Mouse (Mus musculus): ENCODE measurements around the gene Lcn12.

Lcn12 gene

GRCm38 (mm10) chr2:25493476-25493961 lies at the start of gene Lcn12:
Gene Lcn12, minus strand, starts transcription at chr2:25493911.
- DNase-seq (ENCODE audit: low spot score) = no peak

DNA sequence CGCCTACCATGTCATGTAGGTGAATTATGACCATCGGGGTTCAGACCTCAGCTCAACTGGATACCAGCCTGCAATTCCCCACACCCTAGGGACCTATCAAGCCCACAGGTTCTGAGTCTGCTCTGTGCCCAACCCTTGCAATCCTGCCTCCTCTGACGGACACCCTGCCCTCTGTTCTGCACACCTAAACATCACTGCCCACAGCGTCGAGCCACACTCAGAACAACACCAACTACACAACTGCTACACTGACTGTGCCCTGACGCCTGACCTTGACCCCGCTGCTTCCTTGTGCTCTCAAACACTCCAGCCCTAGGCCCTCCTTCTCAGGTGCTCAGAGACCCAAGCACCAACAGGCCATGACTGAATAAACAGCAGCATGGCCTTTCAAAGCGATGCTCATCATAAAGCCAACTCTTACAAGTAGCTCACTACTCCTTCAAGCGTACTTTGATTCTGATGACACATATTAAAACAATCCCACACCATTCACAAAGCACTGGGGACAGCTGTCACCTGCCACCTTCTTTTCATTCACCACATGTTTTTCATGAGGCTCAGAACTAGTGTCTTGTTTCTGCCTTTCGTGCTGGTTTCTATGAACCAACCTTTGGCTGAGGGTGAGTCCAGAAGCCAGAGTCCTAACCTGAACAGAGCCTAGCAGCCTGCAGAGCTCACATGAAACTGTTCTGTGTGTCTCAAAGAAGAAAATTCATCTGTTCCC lies 48.1 kb upstream of the Lcn12 start:
- DNase-seq (ENCODE audit: low spot score) = no peak

DNA sequence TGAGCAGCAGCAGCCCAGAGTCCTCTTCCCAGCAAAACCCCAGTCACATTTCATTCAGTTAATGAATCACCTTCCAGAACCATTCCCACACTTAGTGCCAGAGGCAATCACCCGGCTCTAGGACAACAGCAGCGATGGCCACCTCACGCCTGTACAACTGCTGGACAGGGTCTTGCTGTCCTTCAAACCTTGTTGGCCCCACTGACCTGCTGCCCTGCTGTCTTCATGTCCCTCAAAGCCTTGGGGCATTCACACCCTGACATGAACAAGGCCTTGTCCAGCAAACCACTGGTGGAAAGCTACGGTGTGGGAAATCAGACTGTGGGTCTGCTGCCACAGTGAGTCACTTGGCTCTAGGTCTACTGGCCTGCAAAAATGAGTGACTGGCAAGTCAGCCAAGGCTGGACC lies 46.8 kb upstream of the Lcn12 start:
- DNase-seq (ENCODE audit: low spot score) = no peak

DNA sequence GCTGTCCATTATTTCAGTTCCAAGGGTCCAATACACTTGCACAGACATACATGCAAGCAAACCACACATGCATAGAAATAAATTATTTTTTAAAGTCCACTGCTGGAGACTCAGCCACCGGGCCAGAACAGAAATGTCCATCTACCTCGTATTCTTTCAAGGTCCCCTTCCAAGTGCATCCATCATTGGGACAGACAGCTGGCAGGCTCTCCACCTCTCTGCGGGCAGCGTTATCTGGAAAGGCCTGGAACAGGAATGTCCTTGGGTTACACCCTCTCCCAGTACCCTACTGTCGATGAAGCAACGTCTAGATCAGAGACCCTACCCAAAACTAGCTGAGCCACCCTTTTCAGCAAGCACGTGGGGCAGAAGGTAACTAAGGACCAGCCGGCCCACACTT lies 42.8 kb upstream of the Lcn12 start:
- no peak for DNase-seq (ENCODE audit: low spot score)

DNA sequence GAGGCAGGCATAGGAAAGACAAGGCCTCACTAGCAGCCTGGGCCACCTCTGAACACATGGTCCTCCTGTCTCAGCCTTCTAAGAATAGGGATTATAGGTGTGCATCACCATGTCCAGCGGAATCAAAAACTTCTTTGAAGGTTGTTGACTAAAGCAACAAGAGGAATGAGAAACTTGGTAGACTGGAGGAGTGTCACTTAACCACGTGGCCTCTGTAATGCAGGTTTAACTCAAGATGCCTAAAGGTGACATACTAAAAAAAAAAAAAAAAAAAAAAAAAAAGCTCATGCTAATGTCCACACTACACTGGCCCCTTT lies 41.1 kb upstream of the Lcn12 start:
- DNase-seq (ENCODE audit: low spot score) = no peak

DNA sequence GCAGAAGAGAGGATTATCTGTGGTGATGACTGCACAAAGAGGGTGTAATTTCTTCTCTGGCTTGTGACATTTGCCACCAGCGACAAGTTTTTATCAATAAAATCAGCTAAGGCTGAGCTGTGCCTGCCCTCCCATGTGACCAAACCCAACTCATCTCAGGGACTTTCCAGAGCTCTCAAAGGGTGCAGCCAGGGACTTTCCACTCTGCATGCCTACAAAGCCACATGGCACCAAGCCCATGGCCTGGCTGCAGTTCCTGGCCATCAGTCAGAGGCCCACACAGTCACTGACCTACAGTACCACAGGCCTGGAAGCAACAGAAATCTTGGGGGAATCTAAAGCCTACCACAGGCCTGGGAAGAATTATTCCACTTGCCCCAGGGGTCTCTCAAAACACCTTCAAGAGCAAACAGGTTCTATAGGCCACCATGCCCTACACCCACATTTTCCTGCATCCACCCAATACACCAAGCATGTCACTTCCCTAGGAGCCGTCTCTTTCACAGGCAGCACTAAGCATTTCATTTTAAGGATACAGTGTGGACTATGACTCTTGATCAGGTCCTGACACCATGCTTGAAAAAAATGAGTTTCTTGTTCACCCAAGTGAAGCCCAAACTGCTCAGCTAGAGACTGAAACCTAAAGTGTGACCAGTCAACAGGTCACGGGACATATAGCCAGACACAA lies 40.6 kb upstream of the Lcn12 start:
- no peak for DNase-seq (ENCODE audit: low spot score)

- no peak for DNase-seq (ENCODE audit: low spot score)
These were observed 40.0 kb upstream of the Lcn12 start for GRCm38 (mm10) chr2:25533707-25534106.

DNA sequence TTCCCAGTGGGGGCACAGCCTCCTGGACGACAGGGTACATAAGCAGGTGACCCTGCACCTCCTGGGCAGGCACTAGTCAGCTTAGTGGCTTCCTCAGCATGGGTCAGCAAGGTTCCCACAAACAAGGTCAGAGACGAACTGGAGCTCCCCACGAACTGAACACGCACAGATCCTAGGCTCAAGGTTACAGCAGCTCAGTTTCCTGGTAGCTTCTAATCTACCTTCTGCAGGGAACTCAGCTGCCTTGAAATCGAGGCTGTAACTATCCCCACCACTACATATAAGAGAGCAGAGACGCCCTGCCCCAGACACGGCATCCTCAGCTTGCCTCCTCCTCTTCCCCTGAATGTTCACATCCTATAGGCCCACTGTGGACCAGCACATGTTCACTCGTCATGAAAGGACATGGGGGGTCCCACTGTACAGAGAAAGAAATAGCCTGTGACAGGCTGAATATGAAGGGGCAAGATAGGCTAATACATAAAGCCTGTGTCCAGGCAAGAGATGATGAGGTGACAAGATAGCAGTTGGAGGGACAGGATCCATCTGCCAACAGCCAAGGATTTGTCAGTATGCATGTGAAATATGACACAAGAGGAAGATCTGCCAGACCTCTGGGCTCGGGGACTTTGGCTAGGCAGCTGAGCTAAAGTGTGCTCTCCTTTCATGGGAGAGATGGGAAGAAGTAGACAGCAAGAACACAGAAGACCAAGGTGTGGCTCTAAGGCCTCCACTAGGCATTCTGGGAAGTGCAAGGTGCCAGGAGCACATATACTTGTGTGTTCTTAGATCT lies 33.0 kb upstream of the Lcn12 start:
- no peak for DNase-seq (ENCODE audit: low spot score)

DNA sequence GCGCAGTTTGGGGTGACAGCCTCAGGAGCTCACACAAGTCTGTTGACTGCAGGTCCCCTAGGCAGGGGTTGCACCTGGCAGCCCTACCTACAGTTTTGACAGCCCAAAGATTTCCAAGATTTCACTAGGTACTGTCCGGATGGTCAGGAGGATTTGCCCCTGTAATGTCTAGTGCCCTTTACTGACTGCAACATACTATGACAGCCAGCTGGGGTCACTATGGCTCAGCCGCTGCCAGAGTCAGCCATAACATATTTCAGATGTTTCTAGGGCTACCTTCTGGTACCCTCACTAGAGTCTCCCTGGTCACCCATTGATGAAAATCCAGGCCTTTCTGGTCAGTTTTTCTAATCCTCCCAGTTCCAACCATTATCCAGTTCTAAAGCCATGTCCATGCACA lies 16.2 kb upstream of the Lcn12 start:
- no peak for DNase-seq (ENCODE audit: low spot score)

GRCm38 (mm10) chr2:25506964-25507363 lies 13.3 kb upstream of the Lcn12 start:
- peak; percentile 41 for DNase-seq (ENCODE audit: low spot score)

GRCm38 (mm10) chr2:25505860-25506259 lies 12.1 kb upstream of the Lcn12 start:
- DNase-seq (ENCODE audit: low spot score) = no peak

DNA sequence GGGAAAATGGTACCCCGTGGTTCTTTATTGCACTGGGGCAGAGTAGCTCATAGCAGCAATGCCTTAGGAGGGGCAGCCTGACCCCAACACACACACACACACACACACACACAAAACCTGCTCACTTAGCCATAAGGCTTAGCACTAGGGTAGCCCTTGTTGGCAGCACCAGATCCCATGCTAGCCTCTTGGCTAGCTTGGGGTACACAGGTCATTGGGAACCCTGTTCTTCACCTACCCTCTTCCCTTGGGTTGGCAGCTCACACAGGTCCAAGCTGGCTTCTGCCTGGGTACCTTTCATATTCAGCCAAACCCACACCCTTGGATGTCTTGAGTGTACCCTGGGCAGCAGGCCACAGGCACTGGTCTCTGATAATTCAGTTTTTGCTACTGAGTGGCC lies 11.3 kb upstream of the Lcn12 start:
- DNase-seq (ENCODE audit: low spot score) = no peak

GRCm38 (mm10) chr2:25504538-25504937 lies 10.8 kb upstream of the Lcn12 start:
- no peak for DNase-seq (ENCODE audit: low spot score)

- no peak for DNase-seq (ENCODE audit: low spot score)
These were observed 9.0 kb upstream of the Lcn12 start for GRCm38 (mm10) chr2:25502726-25503125.

DNA sequence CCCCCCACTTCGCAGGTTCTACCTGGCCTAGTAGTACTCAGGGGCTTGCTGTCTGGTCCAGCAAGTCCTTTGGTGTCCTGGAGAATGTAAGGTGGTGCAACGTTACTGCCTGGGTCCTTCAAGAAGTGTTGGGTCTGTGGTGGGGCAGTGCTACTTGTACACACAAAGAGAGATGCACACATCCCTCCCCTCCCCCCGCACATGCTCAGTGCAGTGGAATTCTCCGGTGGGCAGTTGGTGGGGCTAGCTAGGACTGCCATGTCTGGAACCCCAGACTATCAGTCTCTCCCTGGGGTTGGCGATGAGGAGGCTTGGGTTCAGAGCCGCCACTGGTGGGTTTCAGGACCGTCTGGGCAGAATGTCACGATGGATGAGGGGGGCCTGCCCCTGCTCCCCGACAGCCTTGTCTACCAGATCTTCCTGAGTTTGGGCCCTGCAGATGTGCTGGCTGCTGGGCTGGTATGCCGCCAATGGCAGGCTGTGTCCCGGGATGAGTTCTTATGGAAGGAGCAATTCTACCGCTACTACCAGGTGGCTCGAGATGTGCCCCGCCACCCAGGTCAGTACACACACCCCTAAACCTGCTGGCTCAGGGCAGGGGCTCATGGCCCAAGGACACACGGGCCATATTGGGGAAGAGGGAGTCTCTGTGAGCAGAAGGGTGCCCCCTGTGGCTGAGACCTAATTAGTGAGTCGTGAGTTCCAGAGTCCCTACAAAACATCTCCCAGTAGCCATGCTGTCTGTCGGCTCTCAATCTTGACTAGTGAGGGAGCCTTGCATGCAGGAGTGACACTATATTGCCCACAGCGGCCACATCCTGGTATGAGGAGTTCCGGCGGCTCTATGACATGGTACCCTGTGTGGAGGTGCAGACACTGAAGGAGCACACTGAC lies 8.1 kb upstream of the Lcn12 start, which contains the start of gene C8g:
Gene C8g, minus strand, starts transcription at position 127 of the 894 bp plus-strand sequence.
- DNase-seq (ENCODE audit: low spot score) = no peak

GRCm38 (mm10) chr2:25500576-25501405 lies 7.1 kb upstream of the Lcn12 start, which contains the start of gene Fbxw5:
Gene Fbxw5, plus strand, starts transcription at chr2:25500750.
- DNase-seq (ENCODE audit: low spot score) = peak; percentile 94

DNA sequence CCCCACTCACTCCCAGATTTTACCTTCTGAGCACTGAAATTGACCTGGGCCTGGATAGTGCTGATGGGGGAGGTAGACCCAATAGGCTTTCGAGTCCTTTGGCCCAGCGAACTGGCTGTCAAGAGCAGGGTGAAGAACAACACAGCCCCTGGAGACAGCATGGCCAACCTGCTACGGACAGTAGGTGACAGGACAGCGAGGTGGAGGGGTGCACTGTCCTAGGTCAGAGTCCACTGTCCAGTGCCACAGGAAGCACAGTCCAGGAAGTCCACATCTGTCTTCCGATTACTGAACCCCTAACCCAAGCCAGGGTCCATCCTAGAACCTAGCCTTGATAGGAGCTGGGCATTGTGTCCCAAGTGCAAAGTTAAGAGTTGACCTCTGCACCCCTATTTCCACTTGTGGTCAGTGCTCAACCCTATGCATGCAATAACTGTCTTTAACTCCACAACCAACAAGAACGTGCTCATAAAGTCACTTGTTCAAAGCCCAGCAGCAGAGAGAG lies 6.4 kb upstream of the Lcn12 start:
- no peak for DNase-seq (ENCODE audit: low spot score)

GRCm38 (mm10) chr2:25498622-25499478 lies 5.1 kb upstream of the Lcn12 start:
- DNase-seq (ENCODE audit: low spot score) = no peak

DNA sequence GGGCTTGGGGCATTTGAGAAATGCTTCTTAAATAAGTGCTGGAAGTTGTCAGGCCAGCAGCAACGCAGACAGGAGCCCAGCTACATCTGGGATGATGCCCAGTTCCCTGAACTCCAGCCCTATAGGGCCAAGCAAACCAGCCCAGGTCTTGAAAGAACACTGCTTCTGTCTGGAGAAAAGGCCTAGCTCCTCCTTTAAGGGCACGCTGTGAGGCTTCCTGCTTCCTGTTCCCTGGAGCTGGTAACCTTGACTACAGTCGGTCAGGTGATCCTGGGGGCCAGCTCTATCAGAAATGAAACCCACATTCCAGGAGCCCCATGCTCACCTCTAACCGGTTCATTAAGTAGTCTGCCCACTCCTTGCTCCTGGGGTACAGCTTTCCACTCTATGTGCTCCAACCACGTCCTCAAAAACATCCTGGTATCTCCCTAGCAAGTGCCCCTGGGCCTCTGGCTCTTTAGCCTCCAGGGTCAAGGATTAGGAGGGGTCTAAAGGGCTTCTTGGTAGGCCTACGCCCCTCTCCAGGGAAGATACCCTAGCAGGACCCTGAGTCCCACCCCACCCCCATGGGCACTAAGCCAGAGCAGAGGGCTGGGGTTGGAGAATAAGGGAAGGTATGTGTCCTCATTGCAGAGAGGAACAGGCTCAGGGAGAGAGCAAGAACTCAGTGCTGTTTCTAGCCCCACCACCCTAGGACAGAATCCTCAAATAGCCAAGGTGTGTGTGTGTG lies 4.3 kb upstream of the Lcn12 start:
- DNase-seq (ENCODE audit: low spot score) = no peak
